In the genomic region with DNA sequence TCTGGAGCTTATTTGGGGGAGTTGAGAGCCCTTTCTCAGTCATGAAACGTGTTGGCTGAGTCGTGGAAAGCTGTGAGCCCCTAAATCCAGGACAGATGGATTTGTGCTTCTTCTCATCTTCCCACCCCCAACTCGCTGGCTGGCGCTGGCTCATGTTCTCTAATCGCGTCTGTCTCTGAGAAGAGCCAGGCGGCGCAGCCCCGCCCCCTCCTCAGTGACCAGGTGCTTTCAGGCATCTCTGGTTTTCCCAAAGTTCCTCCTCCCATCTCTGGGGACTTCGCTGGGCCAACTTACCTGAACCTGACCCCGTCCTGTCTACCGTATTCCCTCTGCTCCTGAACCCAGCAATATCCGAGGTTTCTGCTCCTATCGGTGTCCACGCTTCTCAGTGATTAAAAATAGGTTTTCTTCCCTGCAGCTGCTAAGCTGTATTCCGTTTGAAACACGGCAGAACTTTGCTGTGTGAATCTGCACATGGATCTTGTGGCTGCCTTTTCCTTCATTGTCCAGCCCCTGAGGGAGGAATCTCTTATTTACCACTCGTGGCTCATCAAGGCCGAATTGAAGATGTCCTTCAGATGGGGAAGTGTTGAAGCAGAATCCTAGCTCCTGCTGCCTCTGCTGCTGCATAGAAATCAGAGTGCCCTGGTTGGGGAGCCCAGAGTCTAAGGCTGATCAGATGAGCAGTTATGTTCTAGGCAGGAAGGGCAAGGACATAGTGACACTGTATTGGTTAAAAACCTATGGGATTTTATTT, we compare ENCODE assay signal across 8 mouse cellular contexts. TPM values are rescaled to one million over a fixed set of nuclear protein-coding genes. Genes with fewer than 3 reads are reported as not detected.
DNase-seq lines count a peak whose midpoint lies in the region; ATAC-seq and TF ChIP-seq lines count a peak whose summit lies in the region.

No protein-coding gene starts in this region.

- TF ChIP-seq POLR2A in brain, embryonic 14.5 days (IDR thresholded peaks at IDR 0.05; ENCODE audit: borderline replicate concordance, extremely low read depth, insufficient read depth, insufficient read length, poor library complexity, severe bottlenecking) = no peak
- no peak for TF ChIP-seq POLR2A in olfactory bulb, adult 2 months (IDR thresholded peaks at IDR 0.05; ENCODE audit: insufficient read depth, low read depth, low read length)

- 9% methylated on average over 19 of the region's 19 CpGs for WGBS in heart, embryonic 11.5 days (ENCODE audit: insufficient replicate concordance)
- WGBS in heart, embryonic 15.5 days = 11% methylated on average over 19 of the region's 19 CpGs
- 15% methylated on average over 19 of the region's 19 CpGs for WGBS in olfactory bulb, adult 2 months

- ATAC-seq in heart, embryonic 11.5 days (replicated peaks; ENCODE audit: insufficient number of reproducible peaks, low FRiP score, low TSS enrichment) = no peak
- ATAC-seq in heart, embryonic 15.5 days (replicated peaks; ENCODE audit: insufficient number of reproducible peaks, insufficient read depth, low FRiP score, low read depth) = no peak

- peak overlapping the region; percentile 36; the same call in 1 of the 2 replicates for H3K27ac ChIP-seq in heart, embryonic 11.5 days (ENCODE audit: low read depth, low read length)
- H3K27ac ChIP-seq in heart, embryonic 15.5 days = peak overlapping the region; percentile 85
- peak overlapping the region; percentile 86 for H3K27ac ChIP-seq in olfactory bulb, adult 2 months (ENCODE audit: insufficient read depth, low read depth, low read length)

- intact Hi-C loops in heart, postnatal 25 days (cut with DNase I) = no loop called here
- intact Hi-C loops in left cerebral cortex, postnatal 36 days (cut with DNase I) = loop anchor here (2.0 kb wide), 1 partner anchor 72 kb away; the partner anchor contains the start of gene Tubb2a

- no peaks in the 10 kb centered on the region for H3K27me3 ChIP-seq in heart, embryonic 11.5 days (ENCODE audit: control insufficient read depth, insufficient read depth, low read length)
- H3K27me3 ChIP-seq in heart, embryonic 15.5 days = no peaks in the 10 kb centered on the region

- peaks cover 18% of the 10 kb centered on the region for H3K4me1 ChIP-seq in heart, embryonic 11.5 days (ENCODE audit: control insufficient read depth, insufficient read depth, low read length)
- peaks cover 42% of the 10 kb centered on the region for H3K4me1 ChIP-seq in heart, embryonic 15.5 days (replicated peaks)
- peaks cover 9% of the 10 kb centered on the region for H3K4me1 ChIP-seq in olfactory bulb, adult 2 months (ENCODE audit: control insufficient read depth, insufficient read depth, low read length)

- H3K4me2 ChIP-seq in heart, embryonic 11.5 days = peak overlapping the region; percentile 62
- H3K4me2 ChIP-seq in heart, embryonic 15.5 days = peak overlapping the region; percentile 58

- H3K4me3 ChIP-seq in heart, embryonic 11.5 days (ENCODE audit: low read depth, low read length) = peak overlapping the region; percentile 17
- H3K4me3 ChIP-seq in heart, embryonic 15.5 days = peak overlapping the region; percentile 36
- peak overlapping the region; percentile 56 for H3K4me3 ChIP-seq in olfactory bulb, adult 2 months (ENCODE audit: insufficient read depth, low read depth, low read length)

- no peaks in the 10 kb centered on the region for H3K9me3 ChIP-seq in heart, embryonic 11.5 days (replicated peaks; ENCODE audit: control insufficient read depth, low read length)
- H3K9me3 ChIP-seq in heart, embryonic 15.5 days (replicated peaks) = no peaks in the 10 kb centered on the region

- peak overlapping the region; percentile 28 for H3K9ac ChIP-seq in heart, embryonic 11.5 days (ENCODE audit: low read depth, low read length)
- H3K9ac ChIP-seq in heart, embryonic 15.5 days = peak overlapping the region; percentile 32

- no peak for TF ChIP-seq CTCF in brain, embryonic 14.5 days (IDR thresholded peaks at IDR 0.05; ENCODE audit: borderline replicate concordance, extremely low read depth, insufficient read depth, insufficient read length)
- TF ChIP-seq CTCF in olfactory bulb, adult 2 months (IDR thresholded peaks at IDR 0.05; ENCODE audit: insufficient read depth, low read depth, low read length) = no peak

- no peaks in the 10 kb centered on the region for H3K36me3 ChIP-seq in heart, embryonic 11.5 days (ENCODE audit: control insufficient read depth, insufficient read depth, low read length)
- no peaks in the 10 kb centered on the region for H3K36me3 ChIP-seq in heart, embryonic 15.5 days

- DNase-seq in heart, postnatal 25 days (ENCODE audit: low spot score) = no peak
- peak; percentile 91 for DNase-seq in brain, embryonic 14.5 days (ENCODE audit: low read depth)
- DNase-seq in left cerebral cortex, postnatal 36 days (ENCODE audit: low spot score in 2 of 2) = peak; percentile 61 to 63
- no peak for DNase-seq in thymus, postnatal 36 days
- no peak for DNase-seq in Muller cell, postnatal 12 days (ENCODE audit: inconsistent ontology term)

RNA-seq across cellular contexts. Expression of gene Psmg4, which starts 12.3 kb away (rescaled TPM):
- polyA plus RNA-seq in heart, embryonic 11.5 days (2014; fragmentation: Nextera tagmentation; extraction: Ambion mirVana) = 59.0 and 66.1 TPM in 2 replicates
- total RNA-seq in heart, postnatal 25 days (2021) = 10 to 100 TPM; 22.9 to 29.7 TPM
- 113 and 208 TPM in 2 replicates for polyA plus RNA-seq in brain, embryonic 14.5 days (2012; rRNA removed)
- 65.3 and 76.5 TPM in 2 replicates for polyA plus RNA-seq in heart, embryonic 15.5 days (2015; fragmentation: Nextera tagmentation; extraction: Ambion mirVana)
- 10 to 100 TPM; 19.4 to 20.5 TPM for total RNA-seq in left cerebral cortex, postnatal 36 days (2021)
- not detected in 2 replicates for polyA plus RNA-seq in olfactory bulb, adult 2 months (2012; ENCODE audit: insufficient read depth, insufficient read length, low replicate concordance, missing spikeins)

RNA-seq across cellular contexts. Expression of gene Tubb2b, which starts 20.2 kb away (rescaled TPM):
- polyA plus RNA-seq in heart, embryonic 11.5 days (2014; fragmentation: Nextera tagmentation; extraction: Ambion mirVana) = 25.2 and 35.0 TPM in 2 replicates
- total RNA-seq in heart, postnatal 25 days (2021) = 1 to 10 TPM; 4.1 to 5.6 TPM
- 7,416 and 8,191 TPM in 2 replicates for polyA plus RNA-seq in brain, embryonic 14.5 days (2012; rRNA removed)
- polyA plus RNA-seq in heart, embryonic 15.5 days (2015; fragmentation: Nextera tagmentation; extraction: Ambion mirVana) = 36.0 and 42.3 TPM in 2 replicates
- 100 to 1,000 TPM; 174 to 183 TPM for total RNA-seq in left cerebral cortex, postnatal 36 days (2021)
- not detected in 2 replicates for polyA plus RNA-seq in olfactory bulb, adult 2 months (2012; ENCODE audit: insufficient read depth, insufficient read length, low replicate concordance, missing spikeins)

Comparison
In these comparisons a context has a peak if more than half of its experiments do, and no peak if none do; other contexts are left out.
1. H3K27ac ChIP-seq: peak in every context shown above with its lines; median percentile 86 in olfactory bulb, adult 2 months; 85 in heart, embryonic 15.5 days; 36 in heart, embryonic 11.5 days.
2. DNase-seq: peak in brain, embryonic 14.5 days (single experiment) and left cerebral cortex, postnatal 36 days (2 of 2); none in heart, postnatal 25 days (single experiment), thymus, postnatal 36 days (0 of 2) and Muller cell, postnatal 12 days (single experiment).
3. RNA of gene Psmg4, which starts 12.3 kb away (polyA plus RNA-seq): 113 to 208 TPM in brain, embryonic 14.5 days, 65.3 to 76.5 TPM in heart, embryonic 15.5 days and 59.0 to 66.1 TPM in heart, embryonic 11.5 days; not detected in olfactory bulb, adult 2 months; every median in the first group is over 10 times any median in the second.
4. RNA of gene Tubb2b, which starts 20.2 kb away (polyA plus RNA-seq): 7,416 to 8,191 TPM in brain, embryonic 14.5 days; not detected in olfactory bulb, adult 2 months, 36.0 to 42.3 TPM in heart, embryonic 15.5 days and 25.2 to 35.0 TPM in heart, embryonic 11.5 days; every median in the first group is over 10 times any median in the second.
5. Peak in every context shown above with its lines, with median percentiles within 50 percentile points of each other: H3K4me3 ChIP-seq.